Mouse (Mus musculus): ENCODE results near the gene Ak8. TPM values are rescaled to one million over a fixed set of nuclear protein-coding genes. Genes with fewer than 3 reads are reported as not detected.

Gene Ak8
- polyA plus RNA-seq, 3 experiments from 2014 or later = not detected

DNA sequence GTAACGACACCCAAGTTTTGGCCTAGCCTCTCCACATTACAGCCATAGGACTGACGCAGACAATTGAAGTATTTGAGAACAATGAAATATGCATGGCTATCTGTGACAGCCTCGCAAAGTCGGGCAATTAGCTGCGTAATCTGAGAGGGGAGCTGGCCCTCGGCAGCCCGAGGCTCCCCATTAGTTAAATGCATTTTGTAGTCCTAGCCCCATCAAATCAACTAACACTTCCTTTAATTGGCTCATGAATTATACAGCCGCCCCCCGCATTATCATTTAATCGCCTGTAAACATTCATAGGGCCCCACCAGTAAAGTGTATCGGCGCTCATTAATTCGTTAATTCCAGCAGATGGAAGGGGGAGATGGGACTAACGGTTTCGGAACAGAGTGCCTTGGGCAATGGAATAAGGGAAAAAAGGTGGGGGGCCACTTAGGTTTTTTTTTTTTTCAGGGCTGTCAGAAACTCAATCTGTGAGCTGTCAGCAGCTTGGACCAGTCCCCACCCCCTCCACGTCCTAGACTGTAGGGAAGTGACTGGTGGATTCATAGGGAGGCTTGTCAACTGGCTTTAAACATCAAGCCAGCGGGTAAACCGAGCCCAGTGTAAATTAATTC, 97.6 kb downstream of the Ak8 start:
- ATAC-seq = no peak

GRCm38 (mm10) chr2:28798390-28798789, 98.4 kb downstream of the Ak8 start:
- no peak for ATAC-seq

GRCm38 (mm10) chr2:28799575-28799974, 99.6 kb downstream of the Ak8 start:
- ATAC-seq = no peak

GRCm38 (mm10) chr2:28803406-28803805, 103.4 kb downstream of the Ak8 start:
- no peak for ATAC-seq

GRCm38 (mm10) chr2:28808841-28809240, 108.9 kb downstream of the Ak8 start:
- ATAC-seq = no peak

DNA sequence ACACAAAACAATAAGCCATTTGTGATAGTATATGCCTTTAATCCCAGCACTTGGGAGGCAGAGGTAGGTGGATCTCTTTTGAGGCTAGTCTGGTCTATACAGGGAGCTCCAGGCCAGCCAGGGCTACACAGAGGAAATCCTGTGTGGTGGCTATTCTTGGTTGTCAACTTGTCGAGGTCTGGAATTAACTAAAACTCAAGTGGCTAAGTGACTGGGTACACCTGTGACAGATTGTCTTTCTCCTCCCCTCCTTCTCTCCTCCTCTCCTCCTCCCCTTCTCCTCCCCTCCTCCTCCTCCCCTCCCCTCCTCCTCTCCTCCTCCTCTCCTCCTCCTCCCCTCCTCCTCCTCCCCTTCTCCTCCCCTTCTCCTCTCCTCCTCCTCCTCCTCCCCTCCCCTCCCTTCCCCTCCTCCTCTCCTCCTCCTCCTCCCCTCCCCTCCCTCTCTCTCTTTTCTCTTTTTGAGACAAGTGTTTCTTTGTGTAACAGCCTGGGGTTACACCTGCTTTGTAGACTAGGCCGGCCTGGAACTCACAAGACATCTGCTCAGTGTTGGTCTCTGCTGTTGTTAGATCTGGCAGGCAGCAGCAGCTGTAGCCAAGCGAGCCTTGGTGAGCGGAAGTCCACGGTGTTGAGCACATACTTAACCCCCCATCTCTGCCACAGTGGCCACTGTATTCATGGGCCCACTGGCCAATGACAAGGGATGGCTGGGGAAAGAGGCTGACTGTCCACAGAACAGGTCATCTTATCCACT, 110.5 kb downstream of the Ak8 start:
- ATAC-seq = no peak

DNA sequence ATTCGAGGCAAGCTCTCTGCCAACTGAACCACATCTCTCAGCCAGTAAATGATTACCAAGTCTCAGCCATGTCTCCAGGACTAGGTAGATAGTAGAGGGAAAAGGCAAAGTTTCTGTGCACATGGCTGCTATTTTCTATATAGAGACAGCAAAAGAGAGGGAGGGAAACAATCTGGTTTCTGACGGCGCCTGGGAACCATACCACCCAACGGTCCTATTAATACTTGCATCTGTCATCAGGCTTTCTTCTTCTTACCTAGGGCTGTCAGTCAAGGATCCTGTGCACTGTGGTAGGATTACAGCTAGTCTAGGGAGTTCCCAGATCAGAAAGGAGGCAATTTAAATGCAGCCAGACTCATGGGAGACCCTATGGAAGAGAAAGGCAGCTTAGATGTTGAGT, 118.9 kb downstream of the Ak8 start:
- ATAC-seq = no peak

GRCm38 (mm10) chr2:28829265-28829664, 129.3 kb downstream of the Ak8 start:
- no peak for ATAC-seq

- ATAC-seq = no peak
Observed at GRCm38 (mm10) chr2:28836181-28836940, 136.4 kb downstream of the Ak8 start.

DNA sequence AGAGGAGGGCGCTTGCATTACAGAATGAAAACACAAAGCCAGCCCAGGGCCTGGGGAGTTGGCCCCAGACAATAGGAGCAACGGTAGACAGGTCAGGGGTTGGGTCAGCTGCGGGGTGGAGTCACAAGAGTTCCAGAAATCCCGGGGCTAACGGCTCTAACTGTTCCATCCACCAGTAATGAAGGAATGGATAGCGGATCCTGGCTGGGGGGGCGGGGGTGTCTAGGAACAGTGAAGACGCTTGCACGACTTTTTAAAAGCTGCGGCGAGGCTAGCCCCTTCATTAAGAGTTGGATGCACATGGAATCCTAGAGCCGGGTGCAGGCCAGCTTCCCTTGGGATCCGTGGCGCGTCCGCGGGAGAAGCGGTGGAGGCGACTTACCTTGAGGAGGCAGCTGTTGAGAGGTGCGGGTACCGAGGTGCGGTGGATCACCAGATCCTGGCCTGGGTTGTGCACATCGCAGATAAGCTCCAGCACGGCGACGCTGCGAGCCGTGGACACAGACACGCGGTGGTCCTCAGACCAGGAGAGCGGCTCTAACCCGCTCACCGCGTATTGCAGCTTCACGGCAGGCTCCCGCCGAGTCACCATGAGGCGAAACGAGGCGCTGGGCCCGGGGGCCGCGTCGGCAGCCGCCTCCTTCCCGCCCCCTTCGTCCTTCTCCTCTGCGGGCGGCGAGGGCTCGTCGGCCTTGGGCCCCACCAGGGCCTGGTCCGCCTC, 139.7 kb downstream of the Ak8 start:
- ATAC-seq = peak; percentile 32

DNA sequence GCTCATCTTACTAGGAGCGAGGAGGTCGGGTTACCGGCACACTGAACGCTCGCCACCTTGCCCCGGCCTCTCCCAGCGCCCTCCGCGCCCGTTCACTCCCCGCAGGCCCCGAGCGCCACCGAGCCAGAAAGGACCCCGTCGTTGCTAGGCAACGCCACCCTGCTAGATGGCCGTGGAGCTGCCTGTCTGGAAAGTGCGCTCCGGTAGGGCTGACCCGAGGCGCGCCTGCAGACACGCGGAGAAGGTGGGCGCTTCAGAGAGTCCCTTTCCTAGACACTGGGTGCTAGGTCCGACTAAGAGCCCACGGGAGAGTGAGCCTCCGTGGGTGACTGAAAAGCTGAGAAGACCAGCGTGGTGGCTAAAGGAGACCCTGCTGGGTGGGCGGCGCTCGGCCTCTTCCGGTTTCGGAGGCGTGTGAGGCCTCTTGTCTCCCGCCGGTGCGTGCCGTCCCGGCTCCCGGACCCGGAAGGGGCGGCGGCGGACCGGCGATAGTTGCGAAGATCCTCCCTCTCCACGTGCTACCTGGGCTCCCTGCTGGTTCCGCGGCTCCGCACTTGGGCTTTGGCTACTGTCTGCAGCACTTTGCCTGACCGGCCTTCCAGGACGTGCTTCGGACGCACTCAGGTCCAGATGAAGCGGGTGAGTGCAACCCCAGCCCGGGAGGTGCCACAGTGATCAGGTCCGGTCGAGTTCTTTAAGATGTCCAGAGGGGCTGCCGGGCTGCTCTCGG, 140.4 kb downstream of the Ak8 start, which contains the start of the genes Gtf3c4 and Ddx31:
Gene Gtf3c4, minus strand, starts transcription at position 139 of the 730 bp plus-strand sequence.
Gene Ddx31, plus strand, starts transcription at position 185 of the 730 bp plus-strand sequence.
- ATAC-seq = peak; percentile 91

GRCm38 (mm10) chr2:28842042-28842441, 142.1 kb downstream of the Ak8 start:
- no peak for ATAC-seq

GRCm38 (mm10) chr2:28848879-28849278, 148.9 kb downstream of the Ak8 start:
- ATAC-seq = no peak

GRCm38 (mm10) chr2:28852594-28852993, 152.6 kb downstream of the Ak8 start:
- no peak for ATAC-seq

DNA sequence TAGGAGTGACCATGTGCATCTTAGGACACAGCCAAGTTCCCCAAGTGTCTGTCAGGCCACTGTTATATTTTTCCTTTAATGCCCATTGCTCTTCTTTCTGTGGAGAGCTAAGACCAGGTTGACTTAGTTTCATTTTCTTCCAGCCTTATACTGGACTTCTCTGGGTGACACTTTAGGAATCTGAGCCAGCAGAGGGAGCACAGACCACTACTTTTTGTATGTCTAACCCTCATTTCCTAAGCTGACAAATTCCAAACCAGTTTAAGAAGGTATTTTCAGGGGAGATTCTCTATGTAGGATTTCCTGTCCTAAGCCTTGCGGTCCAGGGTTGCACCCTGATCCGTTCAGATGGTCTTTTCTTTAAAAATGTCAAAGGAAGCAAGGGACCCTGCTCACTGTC, 155.8 kb downstream of the Ak8 start:
- ATAC-seq = no peak

DNA sequence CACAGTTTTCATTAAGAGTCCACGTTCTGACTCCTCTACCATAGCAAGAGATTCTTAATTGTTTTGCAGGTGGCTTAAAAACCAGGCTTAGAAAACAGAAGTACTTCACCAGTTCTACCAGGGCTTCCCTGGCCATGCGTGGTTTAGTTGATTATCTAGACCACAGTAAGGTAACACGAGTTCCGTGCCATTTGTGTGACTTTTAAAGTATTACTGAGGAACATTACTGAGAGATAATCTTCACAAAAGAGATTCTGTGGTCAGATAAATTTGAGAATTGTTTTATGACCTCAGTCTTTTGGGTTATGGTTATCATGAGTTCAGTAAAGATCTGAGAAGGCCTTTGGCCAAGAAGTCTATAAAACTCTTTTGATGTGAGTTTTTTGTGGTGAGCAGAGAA, 159.3 kb downstream of the Ak8 start:
- no peak for ATAC-seq

DNA sequence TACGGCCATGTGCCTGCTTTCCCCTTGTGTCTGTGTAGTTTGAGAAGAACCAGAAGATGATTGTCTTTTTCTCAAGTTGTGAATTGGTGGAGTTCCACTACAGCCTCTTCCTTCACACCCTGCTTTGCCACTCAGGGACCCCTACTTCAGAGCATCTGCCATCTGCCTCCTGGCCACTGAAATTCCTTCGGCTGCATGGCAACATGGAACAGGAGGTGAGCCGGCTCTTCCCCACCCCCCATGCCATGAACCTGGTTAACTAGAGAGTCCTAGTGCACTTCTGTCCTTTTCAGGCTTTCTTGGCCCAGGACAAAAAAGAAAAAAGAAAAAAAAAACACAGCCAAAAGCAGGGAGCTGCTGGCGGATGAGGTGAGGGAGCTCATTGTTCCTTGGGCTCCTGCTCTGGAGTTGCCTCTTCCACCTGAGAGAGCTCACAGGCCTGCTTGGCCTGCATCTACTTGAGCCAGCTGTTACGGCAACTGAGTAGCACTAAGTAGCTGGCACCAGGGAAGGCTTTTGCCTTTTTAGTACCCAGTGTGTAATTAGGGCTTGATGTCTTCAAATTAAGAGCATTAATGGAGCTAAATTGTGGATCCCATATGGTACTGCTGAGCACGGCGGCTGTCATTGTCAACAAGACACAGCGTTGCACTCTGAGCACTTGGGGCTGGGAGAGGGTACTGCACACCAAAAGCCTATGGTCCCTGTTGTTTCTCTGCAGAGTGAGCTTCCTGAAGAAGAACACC, 160.9 kb downstream of the Ak8 start:
- no peak for ATAC-seq

Measured in inflammation-experienced regulatory T-cells, adult 6 months (primary cell).